Mouse (Mus musculus): ENCODE data around the gene Olfr1310. TPM values are rescaled to one million over a fixed set of nuclear protein-coding genes. Genes with fewer than 3 reads are reported as not detected.

Gene Olfr1310
- total and polyA plus RNA-seq, 3 experiments = not detected

- H3K27me3 ChIP-seq (ENCODE audit: control insufficient read depth, insufficient read depth, low read length) = no peaks in the 10 kb centered on the region
- no peak within 1 kb of the TSS for H3K4me3 ChIP-seq
- no peaks in the 10 kb centered on the region for H3K79me2 ChIP-seq (replicated peaks; ENCODE audit: control insufficient read depth, insufficient read depth, low read length)
- TF ChIP-seq EP300 (IDR thresholded peaks at IDR 0.05; ENCODE audit: insufficient read depth, low read depth, low read length) (no peak), CTCF (IDR thresholded peaks at IDR 0.05) (no peak), POLR2A (IDR thresholded peaks at IDR 0.05; ENCODE audit: insufficient read depth, low read depth, low read length) (no peak)
- H3K36me3 ChIP-seq (ENCODE audit: control insufficient read depth, insufficient read depth, low read length) = no peaks in the 10 kb centered on the region
- H3K4me1 ChIP-seq (ENCODE audit: control insufficient read depth, insufficient read depth, low read length) = no peaks in the 10 kb centered on the region
- H3K9ac ChIP-seq (ENCODE audit: low read depth, low read length) = no peak within 1 kb of the TSS
- H3K27ac ChIP-seq = no peak within 1 kb of the TSS
- 32% methylated on average over 1 of the region's 1 CpGs for whole genome bisulfite sequencing
- DNase-seq = no peak
- intact Hi-C loops (cut with DNase I) = no loop called here
These were observed 47.7 kb downstream of the Olfr1310 start, which contains the start of gene Olfr1308 for GRCm38 (mm10) chr2:111964844-111965243. Gene Olfr1308, minus strand, starts transcription at chr2:111964944.

Other genes with a start within 250 kb of the Olfr1310 start
- gene Olfr1302, start 235.3 kb downstream of the Olfr1310 start, total RNA-seq (2021) = not detected
- gene Olfr1302, start 235.3 kb downstream of the Olfr1310 start, polyA plus RNA-seq (2012; rRNA removed) = not detected in 2 replicates
- gene Olfr1303, start 192.4 kb downstream of the Olfr1310 start, total RNA-seq (2021) = not detected
- gene Olfr1303, start 192.4 kb downstream of the Olfr1310 start, polyA plus RNA-seq (2012; rRNA removed) = not detected in 2 replicates
- gene Olfr1305, start 135.6 kb downstream of the Olfr1310 start, total RNA-seq (2021) = not detected
- gene Olfr1305, start 135.6 kb downstream of the Olfr1310 start, polyA plus RNA-seq (2012; rRNA removed) = not detected in 2 replicates
- not detected for gene Olfr1306, start 96.4 kb downstream of the Olfr1310 start, total RNA-seq (2021)
- not detected in 2 replicates for gene Olfr1306, start 96.4 kb downstream of the Olfr1310 start, polyA plus RNA-seq (2012; rRNA removed)
- not detected for gene Olfr1307, start 63.3 kb downstream of the Olfr1310 start, total RNA-seq (2021)
- gene Olfr1307, start 63.3 kb downstream of the Olfr1310 start, polyA plus RNA-seq (2012; rRNA removed) = not detected in 2 replicates
- gene Olfr1308, start 47.8 kb downstream of the Olfr1310 start, total RNA-seq (2021) = not detected
- gene Olfr1308, start 47.8 kb downstream of the Olfr1310 start, polyA plus RNA-seq (2012; rRNA removed) = not detected in 2 replicates
- gene Olfr1309, start 22.4 kb downstream of the Olfr1310 start, total RNA-seq (2021) = not detected
- not detected in 2 replicates for gene Olfr1309, start 22.4 kb downstream of the Olfr1310 start, polyA plus RNA-seq (2012; rRNA removed)
- gene Olfr1311, start 11.7 kb upstream of the Olfr1310 start, total RNA-seq (2021) = not detected
- gene Olfr1311, start 11.7 kb upstream of the Olfr1310 start, polyA plus RNA-seq (2012; rRNA removed) = not detected in 2 replicates
- not detected for gene Olfr1312, start 37.5 kb upstream of the Olfr1310 start, total RNA-seq (2021)
- gene Olfr1312, start 37.5 kb upstream of the Olfr1310 start, polyA plus RNA-seq (2012; rRNA removed) = not detected in 2 replicates
- gene Olfr1313, start 65.1 kb upstream of the Olfr1310 start, total RNA-seq (2021) = not detected
- not detected in 2 replicates for gene Olfr1313, start 65.1 kb upstream of the Olfr1310 start, polyA plus RNA-seq (2012; rRNA removed)
- not detected for gene Olfr1314, start 84.1 kb upstream of the Olfr1310 start, total RNA-seq (2021)
- not detected in 2 replicates for gene Olfr1314, start 84.1 kb upstream of the Olfr1310 start, polyA plus RNA-seq (2012; rRNA removed)
- not detected for gene Olfr1315-ps1, start 102.7 kb upstream of the Olfr1310 start, total RNA-seq (2021)
- gene Olfr1315-ps1, start 102.7 kb upstream of the Olfr1310 start, polyA plus RNA-seq (2012; rRNA removed) = not detected in 2 replicates
- gene Olfr1316, start 122.3 kb upstream of the Olfr1310 start, total RNA-seq (2021) = not detected
- gene Olfr1316, start 122.3 kb upstream of the Olfr1310 start, polyA plus RNA-seq (2012; rRNA removed) = not detected in 2 replicates
- not detected for gene Olfr1317, start 127.6 kb upstream of the Olfr1310 start, total RNA-seq (2021)
- not detected in 2 replicates for gene Olfr1317, start 127.6 kb upstream of the Olfr1310 start, polyA plus RNA-seq (2012; rRNA removed)
- not detected for gene Olfr1318, start 141.5 kb upstream of the Olfr1310 start, total RNA-seq (2021)
- gene Olfr1318, start 141.5 kb upstream of the Olfr1310 start, polyA plus RNA-seq (2012; rRNA removed) = not detected in 2 replicates
- 1 to 10 TPM; 2.3 TPM for gene Lpcat4, start 226.8 kb upstream of the Olfr1310 start, total RNA-seq (2021)
- gene Lpcat4, start 226.8 kb upstream of the Olfr1310 start, polyA plus RNA-seq (2012; rRNA removed) = 6.3 and 11.4 TPM in 2 replicates
- gene Nutm1, start 246.6 kb upstream of the Olfr1310 start, total RNA-seq (2021) = not detected
- not detected in 2 replicates for gene Nutm1, start 246.6 kb upstream of the Olfr1310 start, polyA plus RNA-seq (2012; rRNA removed)
- 10 to 100 TPM; 61.8 to 65.4 TPM for gene Nop10, start 249.2 kb upstream of the Olfr1310 start, total RNA-seq (2021)
- gene Nop10, start 249.2 kb upstream of the Olfr1310 start, polyA plus RNA-seq (2012; rRNA removed) = 89.0 and 113 TPM in 2 replicates